Mouse (Mus musculus): Measurements from ENCODE around the gene Chd5. TPM values are rescaled to one million over a fixed set of nuclear protein-coding genes. Genes with fewer than 3 reads are reported as not detected.

Chd5 gene
- polyA plus RNA-seq, 1 experiment from 2014 or later = not detected

- Histone ChIP-seq H3K4me2 (ENCODE audit: low read depth, low read length) (peak overlapping the region; percentile 39), H3K27me3 (ENCODE audit: control insufficient read depth, insufficient read depth, low read depth, low read length) (peaks cover 71% of the 10 kb centered on the region), H3K9ac (ENCODE audit: low read depth, low read length) (no peak overlapping the region), H3K27ac (ENCODE audit: low read length) (no peak overlapping the region), H3K4me1 (ENCODE audit: control insufficient read depth, low read depth, low read length) (peaks cover 3% of the 10 kb centered on the region; the same call in 1 of the 2 replicates), H3K36me3 (ENCODE audit: control insufficient read depth, insufficient read depth) (no peaks in the 10 kb centered on the region), H3K4me3 (ENCODE audit: low read depth, low read length) (peak overlapping the region; percentile 19), H3K9me3 (replicated peaks; ENCODE audit: control insufficient read depth, low read length) (no peaks in the 10 kb centered on the region)
- no peak for ATAC-seq (ENCODE audit: low read depth)
- WGBS (ENCODE audit: insufficient replicate concordance) = under 1% methylated on average over 29 of the region's 29 CpGs
These were observed 25.2 kb upstream of the Chd5 start for GRCm38 (mm10) chr4:152313211-152313632.

- ATAC-seq (ENCODE audit: low read depth) = no peak
- Histone ChIP-seq H3K9me3 (replicated peaks; ENCODE audit: control insufficient read depth, low read length) (no peaks in the 10 kb centered on the region), H3K9ac (ENCODE audit: low read depth, low read length) (no peak overlapping the region), H3K4me1 (ENCODE audit: control insufficient read depth, low read depth, low read length) (peaks cover 6% of the 10 kb centered on the region), H3K4me3 (ENCODE audit: low read depth, low read length) (no peak overlapping the region), H3K27ac (ENCODE audit: low read length) (no peak overlapping the region), H3K27me3 (ENCODE audit: control insufficient read depth, insufficient read depth, low read depth, low read length) (peaks cover 77% of the 10 kb centered on the region), H3K4me2 (ENCODE audit: low read depth, low read length) (no peak overlapping the region), H3K36me3 (ENCODE audit: control insufficient read depth, insufficient read depth) (no peaks in the 10 kb centered on the region)
These were observed 24.5 kb upstream of the Chd5 start for GRCm38 (mm10) chr4:152313934-152314333.

- no peak for ATAC-seq (ENCODE audit: low read depth)
- Histone ChIP-seq H3K27ac (ENCODE audit: low read length) (no peak overlapping the region), H3K27me3 (ENCODE audit: control insufficient read depth, insufficient read depth, low read depth, low read length) (peaks cover 78% of the 10 kb centered on the region), H3K4me3 (ENCODE audit: low read depth, low read length) (no peak overlapping the region), H3K9ac (ENCODE audit: low read depth, low read length) (no peak overlapping the region), H3K4me1 (ENCODE audit: control insufficient read depth, low read depth, low read length) (peaks cover 7% of the 10 kb centered on the region), H3K36me3 (ENCODE audit: control insufficient read depth, insufficient read depth) (no peaks in the 10 kb centered on the region), H3K9me3 (replicated peaks; ENCODE audit: control insufficient read depth, low read length) (no peaks in the 10 kb centered on the region), H3K4me2 (ENCODE audit: low read depth, low read length) (peak overlapping the region; percentile 24; the same call in 1 of the 2 replicates)
- WGBS (ENCODE audit: insufficient replicate concordance) = 2% methylated on average over 43 of the region's 43 CpGs
These were observed 22.8 kb upstream of the Chd5 start for GRCm38 (mm10) chr4:152315498-152316213.

GRCm38 (mm10) chr4:152317631-152318033 is 20.8 kb upstream of the Chd5 start:
- H3K4me3 ChIP-seq (ENCODE audit: low read depth, low read length) = no peak overlapping the region
- peaks cover 61% of the 10 kb centered on the region for H3K27me3 ChIP-seq (ENCODE audit: control insufficient read depth, insufficient read depth, low read depth, low read length)
- H3K4me1 ChIP-seq (ENCODE audit: control insufficient read depth, low read depth, low read length) = peaks cover 7% of the 10 kb centered on the region
- H3K9me3 ChIP-seq (replicated peaks; ENCODE audit: control insufficient read depth, low read length) = no peaks in the 10 kb centered on the region
- H3K4me2 ChIP-seq (ENCODE audit: low read depth, low read length) = no peak overlapping the region
- ATAC-seq (ENCODE audit: low read depth) = no peak
- H3K36me3 ChIP-seq (ENCODE audit: control insufficient read depth, insufficient read depth) = no peaks in the 10 kb centered on the region
- WGBS (ENCODE audit: insufficient replicate concordance) = 67% methylated on average over 6 of the region's 6 CpGs
- no peak overlapping the region for H3K27ac ChIP-seq (ENCODE audit: low read length)
- no peak overlapping the region for H3K9ac ChIP-seq (ENCODE audit: low read depth, low read length)

- H3K36me3 ChIP-seq (ENCODE audit: control insufficient read depth, insufficient read depth) = no peaks in the 10 kb centered on the region
- H3K9me3 ChIP-seq (replicated peaks; ENCODE audit: control insufficient read depth, low read length) = no peaks in the 10 kb centered on the region
- no peak within 1 kb of the TSS for H3K9ac ChIP-seq (ENCODE audit: low read depth, low read length)
- peak within 1 kb of the TSS; percentile 47 for H3K4me2 ChIP-seq (ENCODE audit: low read depth, low read length)
- peaks cover 50% of the 10 kb centered on the region for H3K27me3 ChIP-seq (ENCODE audit: control insufficient read depth, insufficient read depth, low read depth, low read length)
- WGBS (ENCODE audit: insufficient replicate concordance) = 5% methylated on average over 26 of the region's 26 CpGs
- H3K4me1 ChIP-seq (ENCODE audit: control insufficient read depth, low read depth, low read length) = peaks cover 4% of the 10 kb centered on the region
- ATAC-seq (ENCODE audit: low read depth) = no peak
- H3K4me3 ChIP-seq (ENCODE audit: low read depth, low read length) = no peak within 1 kb of the TSS; the same call in 1 of the 2 replicates
- no peak within 1 kb of the TSS for H3K27ac ChIP-seq (ENCODE audit: low read length)
These were observed 19.8 kb upstream of the Chd5 start, which contains the start of gene Rnf207 for GRCm38 (mm10) chr4:152318517-152319234. Gene Rnf207 (minus strand): TSS chr4:152318993.

- H3K27ac ChIP-seq (ENCODE audit: low read length) = no peak overlapping the region
- no peaks in the 10 kb centered on the region for H3K9me3 ChIP-seq (replicated peaks; ENCODE audit: control insufficient read depth, low read length)
- H3K36me3 ChIP-seq (ENCODE audit: control insufficient read depth, insufficient read depth) = no peaks in the 10 kb centered on the region
- peaks cover 23% of the 10 kb centered on the region for H3K27me3 ChIP-seq (ENCODE audit: control insufficient read depth, insufficient read depth, low read depth, low read length)
- no peak for ATAC-seq (ENCODE audit: low read depth)
- no peak overlapping the region for H3K4me2 ChIP-seq (ENCODE audit: low read depth, low read length)
- no peak overlapping the region for H3K4me3 ChIP-seq (ENCODE audit: low read depth, low read length)
- H3K4me1 ChIP-seq (ENCODE audit: control insufficient read depth, low read depth, low read length) = peaks cover 7% of the 10 kb centered on the region
- WGBS (ENCODE audit: insufficient replicate concordance) = 56% methylated on average over 5 of the region's 5 CpGs
- H3K9ac ChIP-seq (ENCODE audit: low read depth, low read length) = no peak overlapping the region
These were observed 17.0 kb upstream of the Chd5 start for GRCm38 (mm10) chr4:152321464-152321863.

GRCm38 (mm10) chr4:152324641-152325562 is 13.5 kb upstream of the Chd5 start:
- no peak overlapping the region for H3K27ac ChIP-seq (ENCODE audit: low read length)
- ATAC-seq (ENCODE audit: low read depth) = peak; percentile 15

GRCm38 (mm10) chr4:152325574-152326411 is 12.7 kb upstream of the Chd5 start, which contains the start of gene Rpl22:
Gene Rpl22 (plus strand): TSS chr4:152325742.
- H3K4me1 ChIP-seq (ENCODE audit: control insufficient read depth, low read depth, low read length) = peaks cover 17% of the 10 kb centered on the region
- H3K27ac ChIP-seq (ENCODE audit: low read length) = peak within 1 kb of the TSS; percentile 57; the same call in 1 of the 2 replicates
- H3K9me3 ChIP-seq (replicated peaks; ENCODE audit: control insufficient read depth, low read length) = no peaks in the 10 kb centered on the region
- H3K27me3 ChIP-seq (ENCODE audit: control insufficient read depth, insufficient read depth, low read depth, low read length) = no peaks in the 10 kb centered on the region
- ATAC-seq (ENCODE audit: low read depth) = peak; percentile 97
- peak within 1 kb of the TSS; percentile 91 for H3K4me3 ChIP-seq (ENCODE audit: low read depth, low read length)
- H3K9ac ChIP-seq (ENCODE audit: low read depth, low read length) = peak within 1 kb of the TSS; percentile 91
- H3K4me2 ChIP-seq (ENCODE audit: low read depth, low read length) = peak within 1 kb of the TSS; percentile 79
- under 1% methylated on average over 69 of the region's 70 CpGs for WGBS (ENCODE audit: insufficient replicate concordance)
- peaks cover 21% of the 10 kb centered on the region for H3K36me3 ChIP-seq (ENCODE audit: control insufficient read depth, insufficient read depth)

More at GRCm38 (mm10) chr4:152324641-152325562, 13.5 kb upstream of the Chd5 start:
- Histone ChIP-seq H3K4me1 (ENCODE audit: control insufficient read depth, low read depth, low read length) (peaks cover 17% of the 10 kb centered on the region), H3K36me3 (ENCODE audit: control insufficient read depth, insufficient read depth) (peaks cover 12% of the 10 kb centered on the region), H3K27me3 (ENCODE audit: control insufficient read depth, insufficient read depth, low read depth, low read length) (no peaks in the 10 kb centered on the region), H3K9me3 (replicated peaks; ENCODE audit: control insufficient read depth, low read length) (no peaks in the 10 kb centered on the region), H3K9ac (ENCODE audit: low read depth, low read length) (peak overlapping the region; percentile 17; the same call in 1 of the 2 replicates), H3K4me3 (ENCODE audit: low read depth, low read length) (peak overlapping the region; percentile 91), H3K4me2 (ENCODE audit: low read depth, low read length) (peak overlapping the region; percentile 79)
- WGBS (ENCODE audit: insufficient replicate concordance) = 49% methylated on average over 16 of the region's 16 CpGs
